29 mouse cellular contexts compared by ENCODE assay signal in genomic region chr13:108323866-108324829, GRCm38 (mm10). TPM values are rescaled to one million over a fixed set of nuclear protein-coding genes. Genes with fewer than 3 reads are reported as not detected.
DNase-seq lines count a peak whose midpoint lies in the region; ATAC-seq lines count a peak whose summit lies in the region.
"Had no signal": no experiment of that assay in that cellular context is flagged by ENCODE, and none has a peak within 500 bp of the region (broad histone marks: within the 10 kb centered on the region; RNA-seq: fewer than 3 reads in every experiment).

No protein-coding gene starts in this region.

- peak; percentile 12 for DNase-seq in brain, adult 2 months (ENCODE audit: low read depth, low spot score)
- DNase-seq in kidney, adult 18-20 months: peak; percentile 59
- DNase-seq in kidney, postnatal 25 days: peak; percentile 58 to 69
- no peak for DNase-seq in thymus, postnatal 4 days
- DNase-seq in right cerebral cortex, postnatal 10 days (ENCODE audit: low spot score in 2 of 2): no peak
- no peak for DNase-seq in midbrain, embryonic 14.5 days
- DNase-seq: adrenal gland, adult 8-10 months; B cell, adult 2 months; cerebellum, adult 8-10 months; cerebellum, postnatal 25 days; gastrocnemius, postnatal 36 days; heart, adult 2 months; heart, postnatal 14 days; right cerebral cortex, adult 18-20 months had no signal

- no peaks in the 10 kb centered on the region for H3K27me3 ChIP-seq in kidney, embryonic 15.5 days
- H3K27me3 ChIP-seq in midbrain, embryonic 14.5 days (ENCODE audit: control insufficient read depth, insufficient read depth, low read length): no peaks in the 10 kb centered on the region
- H3K27me3 ChIP-seq: embryonic facial prominence, embryonic 15.5 days; forebrain, embryonic 13.5 days; hindbrain, embryonic 12.5 days; limb, embryonic 12.5 days; liver, embryonic 15.5 days; lung, embryonic 15.5 days; neural tube, embryonic 12.5 days; stomach, embryonic 15.5 days had no signal

- WGBS in kidney, embryonic 15.5 days: 62% methylated on average over 22 of the region's 22 CpGs
- WGBS in midbrain, embryonic 14.5 days: 94% methylated on average over 22 of the region's 22 CpGs

- H3K9me3 ChIP-seq in kidney, embryonic 15.5 days (replicated peaks): no peaks in the 10 kb centered on the region
- H3K9me3 ChIP-seq in midbrain, embryonic 14.5 days (ENCODE audit: control insufficient read depth, low read length): no peaks in the 10 kb centered on the region
- H3K9me3 ChIP-seq: embryonic facial prominence, embryonic 10.5 days; embryonic facial prominence, embryonic 15.5 days; forebrain, embryonic 13.5 days; hindbrain, embryonic 12.5 days; limb, embryonic 12.5 days; liver, embryonic 15.5 days; lung, embryonic 15.5 days; midbrain, embryonic 10.5 days; neural tube, embryonic 12.5 days; stomach, embryonic 15.5 days had no signal

- H3K9ac ChIP-seq in kidney, embryonic 15.5 days: no peak overlapping the region
- no peak overlapping the region for H3K9ac ChIP-seq in midbrain, embryonic 14.5 days (replicated peaks; ENCODE audit: low read length)
- H3K9ac ChIP-seq: embryonic facial prominence, embryonic 15.5 days; forebrain, embryonic 13.5 days; hindbrain, embryonic 12.5 days; limb, embryonic 12.5 days; liver, embryonic 15.5 days; lung, embryonic 15.5 days; neural tube, embryonic 12.5 days; stomach, embryonic 15.5 days had no signal

- 0 out of 2 replicates have a peak overlapping the region, but pooled peaks have one; percentile 10 for H3K4me2 ChIP-seq in kidney, embryonic 15.5 days
- H3K4me2 ChIP-seq in midbrain, embryonic 14.5 days (ENCODE audit: low read length): no peak overlapping the region
- H3K4me2 ChIP-seq: embryonic facial prominence, embryonic 15.5 days; forebrain, embryonic 13.5 days; hindbrain, embryonic 12.5 days; limb, embryonic 12.5 days; liver, embryonic 15.5 days; lung, embryonic 15.5 days; neural tube, embryonic 12.5 days; stomach, embryonic 15.5 days had no signal

- peaks cover 4% of the 10 kb centered on the region; the same call in 1 of the 2 replicates for H3K4me1 ChIP-seq in kidney, embryonic 15.5 days
- no peaks in the 10 kb centered on the region for H3K4me1 ChIP-seq in midbrain, embryonic 14.5 days (ENCODE audit: control insufficient read depth, insufficient read depth, low read length)
- H3K4me1 ChIP-seq: embryonic facial prominence, embryonic 15.5 days; forebrain, embryonic 13.5 days; hindbrain, embryonic 12.5 days; limb, embryonic 12.5 days; lung, embryonic 15.5 days; neural tube, embryonic 12.5 days; stomach, embryonic 15.5 days had no signal

- peak; percentile 72 for ATAC-seq in kidney, embryonic 15.5 days (replicated peaks; ENCODE audit: low FRiP score)
- ATAC-seq in midbrain, embryonic 14.5 days (ENCODE audit: low FRiP score, low TSS enrichment): no peak
- ATAC-seq: activated CD4-positive, CD25-positive, alpha-beta regulatory T cell, adult 4 months; forebrain, embryonic 13.5 days; intestine, embryonic 16.5 days; midbrain, embryonic 16.5 days had no signal

- H3K27ac ChIP-seq in kidney, embryonic 15.5 days: peak overlapping the region; percentile 75
- no peak overlapping the region for H3K27ac ChIP-seq in midbrain, embryonic 14.5 days (replicated peaks; ENCODE audit: low read depth, low read length)
- H3K27ac ChIP-seq: embryonic facial prominence, embryonic 10.5 days; embryonic facial prominence, embryonic 15.5 days; forebrain, embryonic 13.5 days; heart, adult 2 months; hindbrain, embryonic 12.5 days; limb, embryonic 12.5 days; liver, embryonic 15.5 days; lung, embryonic 15.5 days; midbrain, embryonic 10.5 days; neural tube, embryonic 12.5 days; stomach, embryonic 15.5 days had no signal

- peaks cover 23% of the 10 kb centered on the region for H3K36me3 ChIP-seq in kidney, embryonic 15.5 days
- no peaks in the 10 kb centered on the region for H3K36me3 ChIP-seq in midbrain, embryonic 14.5 days (ENCODE audit: control insufficient read depth, insufficient read depth, low read length)

- no peak overlapping the region for H3K4me3 ChIP-seq in kidney, embryonic 15.5 days (replicated peaks)
- H3K4me3 ChIP-seq in midbrain, embryonic 14.5 days (replicated peaks; ENCODE audit: low read depth, low read length): no peak overlapping the region
- H3K4me3 ChIP-seq: embryonic facial prominence, embryonic 10.5 days; embryonic facial prominence, embryonic 15.5 days; forebrain, embryonic 13.5 days; heart, adult 2 months; hindbrain, embryonic 12.5 days; limb, embryonic 12.5 days; liver, embryonic 15.5 days; lung, embryonic 15.5 days; midbrain, embryonic 10.5 days; neural tube, embryonic 12.5 days; stomach, embryonic 15.5 days had no signal

RNA-seq across cellular contexts. Expression of gene Depdc1b, which starts 8.0 kb away (rescaled TPM):
- polyA plus RNA-seq in kidney, embryonic 15.5 days (2015; fragmentation: Nextera tagmentation; extraction: Ambion mirVana): 10.7 and 13.7 TPM in 2 replicates
- polyA plus RNA-seq in midbrain, embryonic 14.5 days (2014; fragmentation: Nextera tagmentation; extraction: Ambion mirVana): 2.1 and 2.5 TPM in 2 replicates
- polyA plus RNA-seq: liver, adult 2 months had no signal

Comparison
In these comparisons a context has a peak if more than half of its experiments do, and no peak if none do; other contexts are left out.
1. DNase-seq: peak in brain, adult 2 months (single experiment), kidney, adult 18-20 months (single experiment) and kidney, postnatal 25 days (2 of 2); none in thymus, postnatal 4 days (single experiment), right cerebral cortex, postnatal 10 days (0 of 2) and midbrain, embryonic 14.5 days (single experiment).